Mouse (Mus musculus): ENCODE results near the gene Zfp217. TPM values are rescaled to one million over a fixed set of nuclear protein-coding genes. Genes with fewer than 3 reads are reported as not detected.

Zfp217 gene
- polyA plus RNA-seq, 1 experiment = 10.4 TPM

- WGBS = 15% methylated on average over 12 of the region's 12 CpGs
- Histone ChIP-seq H3K4me1 (ENCODE audit: control insufficient read depth, insufficient read depth, insufficient read length, low read length) (peaks cover 1% of the 10 kb centered on the region; the same call in 1 of the 2 replicates), H3K36me3 (ENCODE audit: control insufficient read depth, insufficient read depth, low read length) (no peaks in the 10 kb centered on the region), H3K27me3 (ENCODE audit: control insufficient read depth, insufficient read depth, low read length) (no peaks in the 10 kb centered on the region), H3K27ac (ENCODE audit: insufficient read depth, low read depth, low read length) (peak overlapping the region; percentile 85), H3K4me3 (ENCODE audit: low read depth, low read length) (peak overlapping the region; percentile 52)
- TF ChIP-seq POLR2A (IDR thresholded peaks at IDR 0.05; ENCODE audit: low read depth, low read length) = peak; percentile 61; the same call in 1 of the 2 replicates
- no peak for TF ChIP-seq CTCF (IDR thresholded peaks at IDR 0.05; ENCODE audit: extremely low read depth, insufficient read length, insufficient replicate concordance, low read depth, low read length)
Measured at GRCm38 (mm10) chr2:170134026-170134690, 13.7 kb downstream of the Zfp217 start.

DNA sequence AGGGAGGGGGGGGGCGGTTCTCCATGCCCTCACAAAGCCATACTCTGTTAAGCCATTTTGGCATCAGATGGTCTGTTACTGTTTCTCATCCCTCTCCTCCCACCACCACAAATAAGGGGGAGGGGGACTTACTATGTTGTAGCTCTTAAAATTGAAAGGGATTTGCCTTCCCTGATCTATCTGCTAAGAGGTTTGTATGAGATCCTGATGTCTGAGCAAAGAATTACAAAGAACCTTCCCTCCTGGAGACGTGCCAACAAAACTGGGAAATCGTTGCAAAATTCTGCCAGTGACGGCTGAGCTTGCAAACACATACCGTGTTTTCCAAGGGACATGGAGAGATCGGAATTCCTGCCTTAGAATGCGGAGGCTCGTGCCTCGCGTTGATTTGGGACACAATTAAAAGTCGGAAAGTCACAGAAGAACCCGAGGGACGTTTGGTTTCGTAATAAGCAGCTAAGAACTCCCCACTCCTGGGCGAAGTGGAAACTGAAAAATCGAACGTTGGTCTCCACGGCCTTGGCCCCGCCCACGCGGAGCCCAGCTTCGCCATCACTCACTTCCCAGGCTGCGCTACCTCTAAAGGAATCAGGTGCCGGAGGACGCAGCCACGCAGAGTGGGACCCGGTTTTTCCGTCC lies 14.7 kb downstream of the Zfp217 start:
- WGBS = under 1% methylated on average over 28 of the region's 28 CpGs
- H3K27me3 ChIP-seq (ENCODE audit: control insufficient read depth, insufficient read depth, low read length) = no peaks in the 10 kb centered on the region
- no peaks in the 10 kb centered on the region for H3K36me3 ChIP-seq (ENCODE audit: control insufficient read depth, insufficient read depth, low read length)
- H3K4me3 ChIP-seq (ENCODE audit: low read depth, low read length) = peak overlapping the region; percentile 59
- H3K27ac ChIP-seq (ENCODE audit: insufficient read depth, low read depth, low read length) = peak overlapping the region; percentile 83
- TF ChIP-seq CTCF (IDR thresholded peaks at IDR 0.05; ENCODE audit: extremely low read depth, insufficient read length, insufficient replicate concordance, low read depth, low read length) (no peak), POLR2A (IDR thresholded peaks at IDR 0.05; ENCODE audit: low read depth, low read length) (peak; percentile 65; the same call in 1 of the 2 replicates)
- peaks cover 5% of the 10 kb centered on the region; the same call in 1 of the 2 replicates for H3K4me1 ChIP-seq (ENCODE audit: control insufficient read depth, insufficient read depth, insufficient read length, low read length)

DNA sequence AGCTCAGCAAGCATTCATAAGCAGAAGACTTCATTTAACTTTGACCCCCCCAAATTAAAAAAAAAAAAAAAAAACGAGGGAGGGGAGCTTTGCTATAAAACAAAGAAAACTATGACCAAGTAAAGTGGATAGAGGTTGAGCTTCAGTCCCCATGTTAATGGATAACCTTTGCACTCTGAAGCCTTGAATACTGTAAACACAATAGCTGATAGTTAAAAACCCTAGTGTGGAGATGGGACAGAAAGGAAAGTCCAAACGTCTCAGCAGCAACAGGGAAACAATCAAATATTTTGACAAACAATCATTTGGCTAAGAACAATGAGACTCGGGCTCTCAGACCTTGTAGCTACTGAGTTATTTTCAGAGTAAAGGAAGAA lies 15.2 kb downstream of the Zfp217 start:
- WGBS = 0% methylated on average over 3 of the region's 3 CpGs
- Histone ChIP-seq H3K36me3 (ENCODE audit: control insufficient read depth, insufficient read depth, low read length) (no peaks in the 10 kb centered on the region), H3K4me3 (ENCODE audit: low read depth, low read length) (peak overlapping the region; percentile 59; the same call in 1 of the 2 replicates), H3K4me1 (ENCODE audit: control insufficient read depth, insufficient read depth, insufficient read length, low read length) (peaks cover 8% of the 10 kb centered on the region; the same call in 1 of the 2 replicates), H3K27me3 (ENCODE audit: control insufficient read depth, insufficient read depth, low read length) (no peaks in the 10 kb centered on the region), H3K27ac (ENCODE audit: insufficient read depth, low read depth, low read length) (peak overlapping the region; percentile 83)
- TF ChIP-seq CTCF (IDR thresholded peaks at IDR 0.05; ENCODE audit: extremely low read depth, insufficient read length, insufficient replicate concordance, low read depth, low read length) = no peak
- no peak for TF ChIP-seq POLR2A (IDR thresholded peaks at IDR 0.05; ENCODE audit: low read depth, low read length)

DNA sequence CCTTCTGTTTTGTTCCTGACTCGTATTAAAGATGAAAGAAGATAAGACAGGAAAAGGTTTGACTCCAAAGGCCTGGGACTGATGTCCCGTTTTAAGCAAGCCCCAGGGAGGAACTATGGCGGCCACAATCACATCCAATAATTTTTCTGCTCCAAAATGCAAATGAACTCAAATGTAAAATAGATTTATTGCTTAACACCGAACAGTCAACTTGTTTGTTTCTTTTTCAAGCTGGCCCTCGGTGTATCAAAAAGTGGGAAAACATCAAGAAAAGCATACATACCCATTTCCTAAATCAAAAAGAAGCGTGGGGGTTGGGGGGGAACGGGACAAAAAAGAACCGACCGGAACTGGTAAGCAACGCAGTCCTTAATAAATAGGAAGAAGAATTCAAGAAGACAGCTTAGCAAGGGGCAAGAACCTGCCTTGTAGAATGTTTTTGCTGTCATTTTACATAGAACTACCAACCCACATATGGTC lies 15.9 kb downstream of the Zfp217 start:
- 4% methylated on average over 10 of the region's 10 CpGs for WGBS
- Histone ChIP-seq H3K4me1 (ENCODE audit: control insufficient read depth, insufficient read depth, insufficient read length, low read length) (peaks cover 14% of the 10 kb centered on the region), H3K4me3 (ENCODE audit: low read depth, low read length) (no peak overlapping the region), H3K27me3 (ENCODE audit: control insufficient read depth, insufficient read depth, low read length) (no peaks in the 10 kb centered on the region), H3K36me3 (ENCODE audit: control insufficient read depth, insufficient read depth, low read length) (no peaks in the 10 kb centered on the region), H3K27ac (ENCODE audit: insufficient read depth, low read depth, low read length) (peak overlapping the region; percentile 83)
- TF ChIP-seq CTCF (IDR thresholded peaks at IDR 0.05; ENCODE audit: extremely low read depth, insufficient read length, insufficient replicate concordance, low read depth, low read length) (no peak), POLR2A (IDR thresholded peaks at IDR 0.05; ENCODE audit: low read depth, low read length) (no peak)

DNA sequence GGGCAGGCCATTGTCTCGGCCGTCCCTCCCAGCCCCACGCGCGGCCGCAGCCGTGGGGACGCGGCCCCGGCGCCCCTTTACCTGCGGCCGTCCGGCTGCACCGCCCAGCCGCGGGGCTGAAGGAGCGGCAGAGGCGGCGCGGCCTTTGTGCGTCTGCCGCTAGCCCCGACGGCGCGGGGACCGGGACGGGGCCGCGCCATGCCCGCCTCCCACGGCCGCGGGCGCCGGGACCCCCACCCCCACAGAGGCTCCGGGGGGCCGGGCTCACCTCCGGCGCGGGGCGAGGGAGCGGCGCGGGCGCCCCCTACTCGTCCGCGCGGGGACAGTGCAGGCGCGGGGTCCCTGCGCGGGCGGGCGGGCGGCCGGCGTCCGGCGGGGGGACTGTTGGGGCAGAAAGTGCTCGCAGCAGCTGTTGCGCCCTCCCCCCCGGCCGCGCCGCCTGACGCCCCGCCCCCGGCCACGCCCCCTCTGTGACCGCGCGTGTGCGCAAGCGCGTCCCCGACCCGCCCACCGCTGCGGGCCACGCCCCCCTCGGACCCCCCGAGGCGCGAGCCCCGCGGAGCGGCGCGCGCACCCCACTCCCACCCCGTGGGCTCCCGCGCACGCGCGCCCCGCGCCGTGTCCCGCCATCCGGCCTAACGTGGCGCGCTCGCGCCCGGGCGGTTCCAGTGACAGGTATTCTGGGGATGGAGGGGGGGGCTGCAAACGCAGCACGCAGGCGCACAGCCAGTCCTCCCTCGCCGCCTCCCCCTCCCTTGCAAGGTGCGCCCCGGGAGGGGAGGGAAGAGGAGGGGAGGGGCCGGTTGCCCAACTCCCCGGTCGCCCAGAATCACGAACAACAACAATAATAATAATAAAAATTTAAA lies 16.9 kb downstream of the Zfp217 start:
- no peaks in the 10 kb centered on the region for H3K36me3 ChIP-seq (ENCODE audit: control insufficient read depth, insufficient read depth, low read length)
- H3K27me3 ChIP-seq (ENCODE audit: control insufficient read depth, insufficient read depth, low read length) = no peaks in the 10 kb centered on the region
- no peak for TF ChIP-seq POLR2A (IDR thresholded peaks at IDR 0.05; ENCODE audit: low read depth, low read length)
- TF ChIP-seq CTCF (IDR thresholded peaks at IDR 0.05; ENCODE audit: extremely low read depth, insufficient read length, insufficient replicate concordance, low read depth, low read length) = no peak
- under 1% methylated on average over 116 of the region's 122 CpGs for WGBS
- H3K27ac ChIP-seq (ENCODE audit: insufficient read depth, low read depth, low read length) = peak overlapping the region; percentile 94
- peaks cover 21% of the 10 kb centered on the region for H3K4me1 ChIP-seq (ENCODE audit: control insufficient read depth, insufficient read depth, insufficient read length, low read length)
- peak overlapping the region; percentile 95 for H3K4me3 ChIP-seq (ENCODE audit: low read depth, low read length)

DNA sequence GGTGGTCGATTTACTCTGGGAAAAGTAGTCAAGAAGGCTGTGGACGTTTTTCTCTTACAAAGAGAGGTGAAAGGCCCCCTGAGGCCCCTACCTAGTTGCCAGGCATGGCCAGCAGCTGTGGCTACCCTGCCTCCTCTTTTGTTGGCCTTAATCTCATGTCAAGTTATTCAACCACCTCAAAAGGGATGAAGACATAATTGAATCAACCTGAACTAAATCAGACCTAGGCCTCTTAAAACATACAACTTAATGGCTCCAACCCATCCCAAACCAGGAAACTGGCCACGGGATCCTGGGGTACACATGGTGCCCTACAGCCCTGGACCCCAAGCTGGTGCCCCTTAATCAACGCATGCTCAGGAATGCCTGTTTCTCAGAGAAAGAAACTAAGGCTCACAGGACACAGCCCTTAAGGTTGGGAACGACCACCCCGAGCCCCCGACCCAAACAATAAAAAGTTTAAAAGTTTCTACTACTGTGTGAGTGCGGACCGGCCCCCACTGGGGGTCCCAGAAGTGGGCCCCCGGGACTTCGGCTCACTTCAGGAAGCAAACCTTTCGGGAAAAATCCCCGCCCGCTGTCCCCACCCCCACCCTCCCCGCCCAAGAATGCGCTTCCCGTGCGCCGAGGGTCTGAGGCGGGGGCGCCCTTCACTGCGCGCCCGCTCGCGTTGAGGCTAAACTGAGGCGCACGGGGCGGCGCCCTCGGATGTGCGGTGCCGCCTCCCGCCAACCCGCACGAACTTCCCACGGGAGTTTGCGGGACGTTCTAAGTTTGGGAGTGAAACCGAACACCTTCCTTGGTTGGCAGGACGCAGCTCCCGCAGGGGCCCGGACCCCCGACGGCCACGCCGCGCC lies 17.8 kb downstream of the Zfp217 start:
- no peaks in the 10 kb centered on the region for H3K27me3 ChIP-seq (ENCODE audit: control insufficient read depth, insufficient read depth, low read length)

More for the DNA sequence above, 17.8 kb downstream of the Zfp217 start:
- Histone ChIP-seq H3K4me1 (ENCODE audit: control insufficient read depth, insufficient read depth, insufficient read length, low read length) (peaks cover 27% of the 10 kb centered on the region), H3K4me3 (ENCODE audit: low read depth, low read length) (peak overlapping the region; percentile 95), H3K27ac (ENCODE audit: insufficient read depth, low read depth, low read length) (peak overlapping the region; percentile 94), H3K36me3 (ENCODE audit: control insufficient read depth, insufficient read depth, low read length) (peaks cover under 1% of the 10 kb centered on the region; the same call in 1 of the 2 replicates)
- 1% methylated on average over 48 of the region's 48 CpGs for WGBS
- peak; percentile 28; the same call in 1 of the 2 replicates for TF ChIP-seq POLR2A (IDR thresholded peaks at IDR 0.05; ENCODE audit: low read depth, low read length)
- no peak for TF ChIP-seq CTCF (IDR thresholded peaks at IDR 0.05; ENCODE audit: extremely low read depth, insufficient read length, insufficient replicate concordance, low read depth, low read length)
